ENCODE assay signal across 11 mouse cellular contexts in genomic region chr3:87169402-87170015, GRCm38 (mm10). TPM values are rescaled to one million over a fixed set of nuclear protein-coding genes. Genes with fewer than 3 reads are reported as not detected.
DNase-seq lines count a peak whose midpoint lies in the region; ATAC-seq and TF ChIP-seq lines count a peak whose summit lies in the region.
"Had no signal": no experiment of that assay in that cellular context is flagged by ENCODE, and none has a peak within 500 bp of the region (broad histone marks: within the 10 kb centered on the region; RNA-seq: fewer than 3 reads in every experiment).

No protein-coding gene starts in this region.

- WGBS in hindbrain, embryonic 12.5 days = 55% methylated on average over 5 of the region's 5 CpGs
- 51% methylated on average over 5 of the region's 5 CpGs for WGBS in hindbrain, postnatal 0 days
- WGBS in embryonic facial prominence, embryonic 14.5 days = 49% methylated on average over 5 of the region's 5 CpGs
- WGBS in limb, embryonic 10.5 days = 44% methylated on average over 5 of the region's 5 CpGs
- WGBS in midbrain, embryonic 14.5 days = 47% methylated on average over 5 of the region's 5 CpGs

- H3K9me3 ChIP-seq in hindbrain, embryonic 12.5 days (replicated peaks) = no peaks in the 10 kb centered on the region
- H3K9me3 ChIP-seq in hindbrain, postnatal 0 days (ENCODE audit: low read length) = no peaks in the 10 kb centered on the region
- no peaks in the 10 kb centered on the region for H3K9me3 ChIP-seq in embryonic facial prominence, embryonic 14.5 days (ENCODE audit: control insufficient read depth, low read length)
- no peaks in the 10 kb centered on the region for H3K9me3 ChIP-seq in limb, embryonic 10.5 days (replicated peaks)
- no peaks in the 10 kb centered on the region for H3K9me3 ChIP-seq in midbrain, embryonic 14.5 days (ENCODE audit: control insufficient read depth, low read length)

- TF ChIP-seq CTCF in hindbrain, postnatal 0 days (IDR thresholded peaks at IDR 0.05; ENCODE audit: low read depth) = no peak

- H3K27ac ChIP-seq in hindbrain, embryonic 12.5 days = no peak overlapping the region
- no peak overlapping the region for H3K27ac ChIP-seq in hindbrain, postnatal 0 days
- H3K27ac ChIP-seq in embryonic facial prominence, embryonic 14.5 days (replicated peaks; ENCODE audit: low read depth, low read length) = no peak overlapping the region
- H3K27ac ChIP-seq in limb, embryonic 10.5 days = peak overlapping the region; percentile 50; the same call in 1 of the 2 replicates
- no peak overlapping the region for H3K27ac ChIP-seq in midbrain, embryonic 14.5 days (replicated peaks; ENCODE audit: low read depth, low read length)
- H3K27ac ChIP-seq: macrophage had no signal

- ATAC-seq in hindbrain, embryonic 12.5 days (ENCODE audit: low FRiP score) = no peak
- ATAC-seq in hindbrain, postnatal 0 days = no peak
- ATAC-seq in embryonic facial prominence, embryonic 14.5 days (ENCODE audit: low read depth) = no peak
- ATAC-seq in midbrain, embryonic 14.5 days (ENCODE audit: low FRiP score, low TSS enrichment) = no peak

- no peak for DNase-seq in hindbrain, postnatal 0 days (ENCODE audit: low spot score)
- DNase-seq in embryonic facial prominence, embryonic 14.5 days (ENCODE audit: low spot score) = no peak
- DNase-seq in limb, embryonic 10.5 days (ENCODE audit: low spot score) = peak; percentile 21
- DNase-seq in midbrain, embryonic 14.5 days = no peak
- no peak for DNase-seq in layer of hippocampus, postnatal 14 days (ENCODE audit: low spot score in 2 of 2)
- DNase-seq in embryo, embryonic 10 days (ENCODE audit: low spot score) = no peak
- no peak for DNase-seq in cerebellum, postnatal 4 days (ENCODE audit: low spot score in 2 of 2)
- DNase-seq: cerebellum, adult 2 months; kidney, postnatal 10 days had no signal

- no peak overlapping the region for H3K9ac ChIP-seq in hindbrain, embryonic 12.5 days
- H3K9ac ChIP-seq in hindbrain, postnatal 0 days (replicated peaks; ENCODE audit: low read length) = no peak overlapping the region
- peak overlapping the region; percentile 16; the same call in 1 of the 2 replicates for H3K9ac ChIP-seq in embryonic facial prominence, embryonic 14.5 days (ENCODE audit: low read depth, low read length)
- no peak overlapping the region for H3K9ac ChIP-seq in midbrain, embryonic 14.5 days (replicated peaks; ENCODE audit: low read length)

- peaks cover 81% of the 10 kb centered on the region for H3K4me1 ChIP-seq in hindbrain, embryonic 12.5 days
- H3K4me1 ChIP-seq in hindbrain, postnatal 0 days (ENCODE audit: insufficient read depth, low read length) = peaks cover 10% of the 10 kb centered on the region; the same call in 1 of the 2 replicates
- peaks cover 57% of the 10 kb centered on the region for H3K4me1 ChIP-seq in embryonic facial prominence, embryonic 14.5 days (ENCODE audit: control insufficient read depth, insufficient read depth, low read length)
- peaks cover 85% of the 10 kb centered on the region for H3K4me1 ChIP-seq in limb, embryonic 10.5 days
- peaks cover 54% of the 10 kb centered on the region for H3K4me1 ChIP-seq in midbrain, embryonic 14.5 days (ENCODE audit: control insufficient read depth, insufficient read depth, low read length)

- no peaks in the 10 kb centered on the region for H3K27me3 ChIP-seq in hindbrain, embryonic 12.5 days
- no peaks in the 10 kb centered on the region for H3K27me3 ChIP-seq in hindbrain, postnatal 0 days (ENCODE audit: insufficient read depth, low read length)
- no peaks in the 10 kb centered on the region for H3K27me3 ChIP-seq in embryonic facial prominence, embryonic 14.5 days (replicated peaks; ENCODE audit: control insufficient read depth, insufficient read depth, low read length)
- H3K27me3 ChIP-seq in limb, embryonic 10.5 days (ENCODE audit: low read depth, poor library complexity, severe bottlenecking) = no peaks in the 10 kb centered on the region
- no peaks in the 10 kb centered on the region for H3K27me3 ChIP-seq in midbrain, embryonic 14.5 days (ENCODE audit: control insufficient read depth, insufficient read depth, low read length)

- H3K36me3 ChIP-seq in hindbrain, embryonic 12.5 days = no peaks in the 10 kb centered on the region
- no peaks in the 10 kb centered on the region for H3K36me3 ChIP-seq in hindbrain, postnatal 0 days (ENCODE audit: insufficient read depth, low read length)
- H3K36me3 ChIP-seq in embryonic facial prominence, embryonic 14.5 days (ENCODE audit: control insufficient read depth, insufficient read depth, low read length) = peaks cover 4% of the 10 kb centered on the region; the same call in 1 of the 2 replicates
- peaks cover 27% of the 10 kb centered on the region for H3K36me3 ChIP-seq in limb, embryonic 10.5 days
- H3K36me3 ChIP-seq in midbrain, embryonic 14.5 days (ENCODE audit: control insufficient read depth, insufficient read depth, low read length) = no peaks in the 10 kb centered on the region

- peak overlapping the region; percentile 13 for H3K4me2 ChIP-seq in hindbrain, embryonic 12.5 days (replicated peaks)
- no peak overlapping the region for H3K4me2 ChIP-seq in hindbrain, postnatal 0 days (ENCODE audit: low read depth, low read length)
- peak overlapping the region; percentile 91 for H3K4me2 ChIP-seq in embryonic facial prominence, embryonic 14.5 days (ENCODE audit: low read depth, low read length)
- peak overlapping the region; percentile 70 for H3K4me2 ChIP-seq in midbrain, embryonic 14.5 days (ENCODE audit: low read length)

- H3K4me3 ChIP-seq in hindbrain, embryonic 12.5 days = no peak overlapping the region
- no peak overlapping the region for H3K4me3 ChIP-seq in hindbrain, postnatal 0 days (ENCODE audit: low read length)
- no peak overlapping the region for H3K4me3 ChIP-seq in embryonic facial prominence, embryonic 14.5 days (ENCODE audit: low read depth, low read length)
- H3K4me3 ChIP-seq in limb, embryonic 10.5 days = no peak overlapping the region
- H3K4me3 ChIP-seq in midbrain, embryonic 14.5 days (replicated peaks; ENCODE audit: low read depth, low read length) = 0 out of 2 replicates have a peak overlapping the region, but pooled peaks have one; percentile 11

RNA-seq across cellular contexts. Expression of gene Kirrel, which starts 5.0 kb away (rescaled TPM):
- 17.3 and 17.7 TPM in 2 replicates for polyA plus RNA-seq in hindbrain, embryonic 12.5 days (2016; fragmentation: Nextera tagmentation; extraction: Ambion mirVana)
- total RNA-seq in hindbrain, postnatal 0 days (2014; rRNA removed) = 7.2 and 11.3 TPM in 2 replicates
- polyA plus RNA-seq in hindbrain, postnatal 0 days (2015; fragmentation: Nextera tagmentation; extraction: Ambion mirVana) = 2.9 and 3.2 TPM in 2 replicates
- polyA plus RNA-seq in embryonic facial prominence, embryonic 14.5 days (2014; fragmentation: Nextera tagmentation; extraction: Ambion mirVana) = 12.8 and 14.1 TPM in 2 replicates
- 17.4 and 19.0 TPM in 2 replicates for polyA plus RNA-seq in limb, embryonic 10.5 days (2016; fragmentation: Nextera tagmentation; extraction: Ambion mirVana)
- 5.4 and 5.8 TPM in 2 replicates for polyA plus RNA-seq in midbrain, embryonic 14.5 days (2014; fragmentation: Nextera tagmentation; extraction: Ambion mirVana)
- total RNA-seq in layer of hippocampus, postnatal 14 days (2021) = 1 to 10 TPM; 4.7 to 4.8 TPM
- polyA plus RNA-seq: macrophage had no signal
